Mouse (Mus musculus): ENCODE results near the gene Rad17.

DNA sequence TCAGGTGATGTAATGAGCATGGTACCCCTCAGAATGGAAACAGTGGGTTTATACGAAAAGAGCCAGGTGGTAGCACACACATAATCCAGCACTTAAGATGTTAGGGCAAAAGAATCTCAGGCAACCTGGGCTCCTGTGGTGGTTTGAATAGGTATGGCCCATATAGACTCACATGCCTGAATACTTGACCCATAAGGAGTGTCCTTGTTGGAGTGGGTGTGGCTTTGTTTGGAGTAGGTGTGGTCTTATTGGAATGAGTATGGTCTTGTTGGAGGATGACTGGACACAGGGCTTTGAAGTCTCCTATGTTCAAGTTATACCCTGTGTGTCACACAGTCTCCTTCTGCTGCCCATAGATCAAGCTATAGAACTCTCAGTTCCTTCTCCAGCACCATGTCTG lies 82.5 kb downstream of the Rad17 start:
- TF ChIP-seq CTCF (IDR thresholded peaks at IDR 0.05; ENCODE audit: low read depth, low read length), result no peak
- no peak for TF ChIP-seq GATA1 (IDR thresholded peaks at IDR 0.05; ENCODE audit: borderline replicate concordance, low read length)
- no peak for TF ChIP-seq TAL1 (conservative IDR thresholded peaks at IDR 0.05; ENCODE audit: low read depth, low read length)
